Mouse (Mus musculus) heart, adult 2 months (tissue): ENCODE data around the gene Reep6. TPM values are rescaled to one million over a fixed set of nuclear protein-coding genes. Genes with fewer than 3 reads are reported as not detected.

Source experiments
- DNase-seq, 2 experiments: peaks; one replicate each; pipeline ENCODE4 v3.0.0; 2021
- H3K27ac ChIP-seq: fragments of 200-600 bp; 2 replicates; pipeline ENCODE4 v1.8.1; 2022
- H3K27me3 ChIP-seq: fragments of 200-500 bp; 2 replicates; pipeline ENCODE4 v1.6.1; 2012; ENCODE audit warnings: mild to moderate bottlenecking, low read length, inconsistent platforms, mixed read lengths; ENCODE audit not compliant: control insufficient read depth, insufficient read depth
- H3K36me3 ChIP-seq: fragments of 200-500 bp; 2 replicates; pipeline ENCODE4 v1.6.1; 2012; ENCODE audit warnings: low read length, inconsistent platforms; ENCODE audit not compliant: control insufficient read depth, insufficient read depth
- H3K4me1 ChIP-seq: fragments of 200-500 bp; 2 replicates; pipeline ENCODE4 v1.6.1; 2011; ENCODE audit warnings: low read length; ENCODE audit not compliant: control insufficient read depth, insufficient read depth
- H3K4me3 ChIP-seq: fragments of 200-600 bp; 2 replicates; pipeline ENCODE4 v1.8.1; 2022
- H3K79me2 ChIP-seq: fragments of 200-500 bp; replicated peaks from 2 replicates; pipeline ENCODE4 v1.6.1; 2012; ENCODE audit warnings: mild to moderate bottlenecking, inconsistent platforms, low read length, moderate library complexity, mixed read lengths; ENCODE audit not compliant: control insufficient read depth, insufficient read depth
- H3K9ac ChIP-seq: fragments of 200-500 bp; 2 replicates; pipeline ENCODE4 v1.6.1; 2012; ENCODE audit warnings: low read depth, mild to moderate bottlenecking, control low read depth, inconsistent platforms, low read length, mixed read lengths
- CTCF ChIP-seq: fragments of 200-600 bp; IDR thresholded peaks from 2 replicates; pipeline ENCODE4 v1.8.1; 2022; ENCODE audit warnings: antibody characterized with exemption, mild to moderate bottlenecking, moderate library complexity
- EP300 ChIP-seq: fragments of 200-500 bp; IDR thresholded peaks from 2 replicates; pipeline ENCODE4 v1.6.1; 2011; ENCODE audit warnings: low read depth, low read length, control low read depth; ENCODE audit not compliant: insufficient read depth
- POLR2A ChIP-seq: fragments of 200-500 bp; IDR thresholded peaks from 2 replicates; pipeline ENCODE4 v1.6.1; 2011; ENCODE audit warnings: mild to moderate bottlenecking, low read depth, low read length, control low read depth; ENCODE audit not compliant: insufficient read depth
- WGBS: fragments of 180-500 bp; shearing (Covaris S2); methylation state at CpG from one replicate; pipeline ENCODE4 v1.1.7; 2018; 5-methylcytosine and 5-hydroxymethylcytosine counted together
- intact Hi-C: fragments of 180-260 bp; cut with DNase I; formaldehyde crosslinking; loops from one replicate; pipeline ENCODE4 v1.15.1; 2025
- polyA plus RNA-seq: library from polyadenylated mRNA; depleted of rRNA; stranded (reverse); fragments of >200 nt; gene quantifications from 2 replicates; pipeline ENCODE4 v1.2.3, GENCODE M21; 2012
- total RNA-seq, 2 experiments: library from RNA; stranded (reverse); gene quantifications; 2 replicates each; pipeline ENCODE4 v1.2.3; 2021

Reep6 gene
- total and polyA plus RNA-seq, 3 experiments, result 2.8 to 4.1 (median 3.6) TPM

- WGBS, result 54% methylated on average over 10 of the region's 10 CpGs
- Histone ChIP-seq H3K4me1 (peaks cover 5% of the 10 kb centered on the region), H3K9ac (no peak overlapping the region), H3K4me3 (no peak overlapping the region), H3K27me3 (peaks cover 2% of the 10 kb centered on the region; the same call in 1 of the 2 replicates), H3K79me2 (no peaks in the 10 kb centered on the region), H3K27ac (no peak overlapping the region), H3K36me3 (no peaks in the 10 kb centered on the region)
- no peak for DNase-seq
- TF ChIP-seq POLR2A (no peak), CTCF (no peak), EP300 (no peak)
- intact Hi-C loops, result loop anchor here (10.0 kb wide), 1 partner anchor 255 kb away; no protein-coding TSS in a partner anchor
Measured at GRCm38 (mm10) chr10:80299824-80300223, 29.9 kb upstream of the Reep6 start.

- DNase-seq, result no peak
- Histone ChIP-seq H3K4me1 (peaks cover 5% of the 10 kb centered on the region), H3K36me3 (no peaks in the 10 kb centered on the region), H3K27me3 (peaks cover 3% of the 10 kb centered on the region; the same call in 1 of the 2 replicates), H3K4me3 (no peak overlapping the region), H3K79me2 (no peaks in the 10 kb centered on the region), H3K27ac (no peak overlapping the region), H3K9ac (no peak overlapping the region)
- TF ChIP-seq EP300 (no peak), CTCF (no peak), POLR2A (no peak)
- WGBS, result 49% methylated on average over 11 of the region's 11 CpGs
- intact Hi-C loops, result no loop called here
Measured at GRCm38 (mm10) chr10:80300672-80301181, 29.0 kb upstream of the Reep6 start.

GRCm38 (mm10) chr10:80301256-80302081 lies 28.3 kb upstream of the Reep6 start:
- H3K79me2 ChIP-seq, result no peaks in the 10 kb centered on the region
- peaks cover 5% of the 10 kb centered on the region for H3K4me1 ChIP-seq
- 73% methylated on average over 9 of the region's 10 CpGs for WGBS
- intact Hi-C loops, result no loop called here
- H3K9ac ChIP-seq, result no peak overlapping the region
- no peak for TF ChIP-seq CTCF
- no peak for TF ChIP-seq EP300
- no peak for TF ChIP-seq POLR2A
- peaks cover 3% of the 10 kb centered on the region; the same call in 1 of the 2 replicates for H3K27me3 ChIP-seq
- H3K36me3 ChIP-seq, result no peaks in the 10 kb centered on the region
- peak overlapping the region; percentile 54 for H3K27ac ChIP-seq
- H3K4me3 ChIP-seq, result no peak overlapping the region
- no peak for DNase-seq

- Histone ChIP-seq H3K79me2 (no peaks in the 10 kb centered on the region), H3K4me1 (peaks cover 5% of the 10 kb centered on the region), H3K27ac (peak overlapping the region; percentile 54), H3K36me3 (no peaks in the 10 kb centered on the region), H3K27me3 (peaks cover 3% of the 10 kb centered on the region; the same call in 1 of the 2 replicates), H3K4me3 (no peak overlapping the region), H3K9ac (0 out of 2 replicates have a peak overlapping the region, but pooled peaks have one; percentile 0)
- TF ChIP-seq CTCF, result no peak
- TF ChIP-seq EP300, result no peak
- TF ChIP-seq POLR2A, result no peak
- intact Hi-C loops, result no loop called here
- 49% methylated on average over 5 of the region's 5 CpGs for WGBS
- DNase-seq, result no peak
Measured at GRCm38 (mm10) chr10:80302082-80302355, 27.7 kb upstream of the Reep6 start.

- intact Hi-C loops, result no loop called here
- H3K79me2 ChIP-seq, result no peaks in the 10 kb centered on the region
- no peak overlapping the region for H3K9ac ChIP-seq
- H3K27me3 ChIP-seq, result peaks cover 3% of the 10 kb centered on the region; the same call in 1 of the 2 replicates
- no peaks in the 10 kb centered on the region for H3K36me3 ChIP-seq
- H3K4me3 ChIP-seq, result no peak overlapping the region
- DNase-seq, result peak; percentile 88
- peak overlapping the region; percentile 54 for H3K27ac ChIP-seq
- peaks cover 5% of the 10 kb centered on the region for H3K4me1 ChIP-seq
- no peak for TF ChIP-seq EP300
- 0 out of 2 replicates have a peak, but pooled peaks have one; percentile 18 for TF ChIP-seq POLR2A
- 0 out of 2 replicates have a peak, but pooled peaks have one; percentile 12 for TF ChIP-seq CTCF
- 24% methylated on average over 9 of the region's 9 CpGs for WGBS
Measured at GRCm38 (mm10) chr10:80302471-80302881, 27.3 kb upstream of the Reep6 start.

GRCm38 (mm10) chr10:80304458-80304857 lies 25.3 kb upstream of the Reep6 start:
- no peaks in the 10 kb centered on the region for H3K79me2 ChIP-seq
- intact Hi-C loops, result no loop called here
- no peak overlapping the region for H3K9ac ChIP-seq
- DNase-seq, result no peak
- H3K27ac ChIP-seq, result no peak overlapping the region
- TF ChIP-seq EP300 (no peak), POLR2A (no peak), CTCF (no peak)
- WGBS, result 40% methylated on average over 12 of the region's 12 CpGs
- no peaks in the 10 kb centered on the region for H3K36me3 ChIP-seq
- H3K4me3 ChIP-seq, result no peak overlapping the region
- peaks cover 5% of the 10 kb centered on the region for H3K4me1 ChIP-seq
- peaks cover 3% of the 10 kb centered on the region; the same call in 1 of the 2 replicates for H3K27me3 ChIP-seq
